9 mouse cellular contexts compared by ENCODE assay signal in genomic region chr11:120612763-120613162, GRCm38 (mm10). TPM values are rescaled to one million over a fixed set of nuclear protein-coding genes. Genes with fewer than 3 reads are reported as not detected.
DNase-seq lines count a peak whose midpoint lies in the region; ATAC-seq and TF ChIP-seq lines count a peak whose summit lies in the region.
"Had no signal": no experiment of that assay in that cellular context is flagged by ENCODE, and none has a peak within 500 bp of the region (broad histone marks: within the 10 kb centered on the region; RNA-seq: fewer than 3 reads in every experiment).

No protein-coding gene starts in this region.

- H3K27me3 ChIP-seq in liver, adult 2 months (ENCODE audit: control insufficient read depth, insufficient read depth, low read length) = no peaks in the 10 kb centered on the region
- H3K27me3 ChIP-seq in neural tube, embryonic 14.5 days (ENCODE audit: control insufficient read depth, insufficient read depth, low read length) = 0 out of 2 replicates have a peak, but pooled peaks cover 3% of the 10 kb centered on the region
- H3K27me3 ChIP-seq: stomach, embryonic 15.5 days had no signal

- ATAC-seq in neural tube, embryonic 14.5 days (ENCODE audit: low read depth) = peak; percentile 24; the same call in 1 of the 2 replicates

- no peak for TF ChIP-seq POLR2A in liver, adult 2 months (IDR thresholded peaks at IDR 0.05; ENCODE audit: extremely low read depth, insufficient read depth, low read length)

- peak overlapping the region; percentile 7 for H3K27ac ChIP-seq in liver, adult 2 months (replicated peaks; ENCODE audit: insufficient read depth, low read depth, low read length)
- no peak overlapping the region for H3K27ac ChIP-seq in neural tube, embryonic 14.5 days (ENCODE audit: low read depth, low read length)
- H3K27ac ChIP-seq: stomach, embryonic 15.5 days had no signal

- H3K36me3 ChIP-seq in liver, adult 2 months (ENCODE audit: control insufficient read depth, insufficient read depth, low read length) = peaks cover 37% of the 10 kb centered on the region
- peaks cover 28% of the 10 kb centered on the region for H3K36me3 ChIP-seq in neural tube, embryonic 14.5 days (ENCODE audit: control insufficient read depth, insufficient read depth, low read length)

- peak overlapping the region; percentile 16; the same call in 1 of the 2 replicates for H3K9ac ChIP-seq in liver, adult 2 months (ENCODE audit: low read depth, low read length)
- no peak overlapping the region for H3K9ac ChIP-seq in neural tube, embryonic 14.5 days (replicated peaks; ENCODE audit: low read depth, low read length)
- H3K9ac ChIP-seq: stomach, embryonic 15.5 days had no signal

- WGBS in liver, adult 2 months = 32% methylated on average over 6 of the region's 6 CpGs
- WGBS in neural tube, embryonic 14.5 days = 51% methylated on average over 6 of the region's 6 CpGs

- peak; percentile 55 to 61 for DNase-seq in right cerebral cortex, adult 2 months (ENCODE audit: low spot score in 2 of 2)
- DNase-seq in right cerebral cortex, postnatal 36 days (ENCODE audit: low spot score in 2 of 2) = no peak
- peak; percentile 45 for DNase-seq in adipocyte (ENCODE audit: low spot score)
- peak; percentile 74 for DNase-seq in embryo, embryonic 10.5 days (ENCODE audit: low spot score)
- peak; percentile 82 to 87 for DNase-seq in heart, postnatal 10 days
- DNase-seq in liver, adult 2 months (ENCODE audit: extremely low read depth, low read depth, low spot score) = peak; percentile 33
- no peak for DNase-seq in c-Kit-positive CD71-positive TER-119-positive erythroid progenitor cells, embryonic 14.5 days (ENCODE audit: low spot score)

- H3K4me3 ChIP-seq in liver, adult 2 months (ENCODE audit: insufficient read depth, low read depth, low read length) = no peak overlapping the region
- H3K4me3 ChIP-seq in neural tube, embryonic 14.5 days (ENCODE audit: low read depth, low read length) = no peak overlapping the region
- H3K4me3 ChIP-seq: stomach, embryonic 15.5 days had no signal

- peak; percentile 91 for TF ChIP-seq CTCF in liver, adult 2 months (IDR thresholded peaks at IDR 0.05; ENCODE audit: low read depth, low read length)

- no peaks in the 10 kb centered on the region for H3K9me3 ChIP-seq in neural tube, embryonic 14.5 days (ENCODE audit: control insufficient read depth, low read length)
- H3K9me3 ChIP-seq: stomach, embryonic 15.5 days had no signal

- peaks cover 21% of the 10 kb centered on the region for H3K79me2 ChIP-seq in liver, adult 2 months (ENCODE audit: control insufficient read depth, insufficient read depth, low read length)

- peaks cover 20% of the 10 kb centered on the region for H3K4me1 ChIP-seq in liver, adult 2 months (ENCODE audit: control insufficient read depth, insufficient read depth, low read length)
- H3K4me1 ChIP-seq in neural tube, embryonic 14.5 days (ENCODE audit: control insufficient read depth, insufficient read depth, low read length) = peaks cover 20% of the 10 kb centered on the region

- H3K4me2 ChIP-seq in neural tube, embryonic 14.5 days (ENCODE audit: low read depth, low read length) = no peak overlapping the region
- H3K4me2 ChIP-seq: stomach, embryonic 15.5 days had no signal

- intact Hi-C loops in heart, postnatal 10 days (cut with DNase I) = loop anchor here (2.0 to 5.0 kb wide), 3 partner anchors 32 to 120 kb away; partner anchors contain the start of genes Arhgdia and Slc25a10

RNA-seq across cellular contexts. Expression of gene Npb, which starts 4.5 kb away (rescaled TPM):
- under 1 TPM; 0.55 to 0.98 TPM for total RNA-seq in heart, postnatal 10 days (2021)
- not detected in 2 replicates for total RNA-seq in liver, adult 2 months (2014; rRNA removed)
- polyA plus RNA-seq in liver, adult 2 months (2012; rRNA removed) = 2.0 and 2.7 TPM in 2 replicates
- polyA plus RNA-seq in neural tube, embryonic 14.5 days (2014; fragmentation: Nextera tagmentation; extraction: Ambion mirVana) = 1.3 TPM in 1 of 2 replicates, not detected in the other

RNA-seq across cellular contexts. Expression of gene Pcyt2, which starts 5.0 kb away (rescaled TPM):
- total RNA-seq in heart, postnatal 10 days (2021) = 10 to 100 TPM; 39.7 to 45.8 TPM
- 494 and 540 TPM in 2 replicates for total RNA-seq in liver, adult 2 months (2014; rRNA removed)
- polyA plus RNA-seq in liver, adult 2 months (2012; rRNA removed) = 1,294 and 1,652 TPM in 2 replicates
- 170 and 187 TPM in 2 replicates for polyA plus RNA-seq in neural tube, embryonic 14.5 days (2014; fragmentation: Nextera tagmentation; extraction: Ambion mirVana)

RNA-seq across cellular contexts. Expression of gene Sirt7, which starts 12.3 kb away (rescaled TPM):
- total RNA-seq in heart, postnatal 10 days (2021) = 10 to 100 TPM; 11.9 to 12.5 TPM
- 31.1 and 36.3 TPM in 2 replicates for total RNA-seq in liver, adult 2 months (2014; rRNA removed)
- 69.7 and 72.1 TPM in 2 replicates for polyA plus RNA-seq in liver, adult 2 months (2012; rRNA removed)
- 42.8 and 48.2 TPM in 2 replicates for polyA plus RNA-seq in neural tube, embryonic 14.5 days (2014; fragmentation: Nextera tagmentation; extraction: Ambion mirVana)

RNA-seq across cellular contexts. Expression of gene Anapc11, which starts 14.5 kb away (rescaled TPM):
- 100 to 1,000 TPM in 1 of 2 experiments, 10 to 100 TPM in 1; 95.1 to 105 TPM for total RNA-seq in heart, postnatal 10 days (2021)
- total RNA-seq in liver, adult 2 months (2014; rRNA removed) = 8.9 and 12.8 TPM in 2 replicates
- polyA plus RNA-seq in liver, adult 2 months (2012; rRNA removed) = 57.0 and 59.4 TPM in 2 replicates
- polyA plus RNA-seq in neural tube, embryonic 14.5 days (2014; fragmentation: Nextera tagmentation; extraction: Ambion mirVana) = 209 and 236 TPM in 2 replicates

RNA-seq across cellular contexts. Expression of gene Alyref, which starts 14.6 kb away (rescaled TPM):
- total RNA-seq in heart, postnatal 10 days (2021) = 10 to 100 TPM; 86.1 to 88.3 TPM
- 33.8 and 34.5 TPM in 2 replicates for total RNA-seq in liver, adult 2 months (2014; rRNA removed)
- 12.6 and 12.9 TPM in 2 replicates for polyA plus RNA-seq in liver, adult 2 months (2012; rRNA removed)
- polyA plus RNA-seq in neural tube, embryonic 14.5 days (2014; fragmentation: Nextera tagmentation; extraction: Ambion mirVana) = 191 and 222 TPM in 2 replicates

Comparison
In these comparisons a context has a peak if more than half of its experiments do, and no peak if none do; other contexts are left out.
1. DNase-seq: peak in right cerebral cortex, adult 2 months (2 of 2), adipocyte (single experiment), embryo, embryonic 10.5 days (single experiment), heart, postnatal 10 days (2 of 2) and liver, adult 2 months (single experiment); none in right cerebral cortex, postnatal 36 days (0 of 2) and c-Kit-positive CD71-positive TER-119-positive erythroid progenitor cells, embryonic 14.5 days (single experiment).
2. RNA of gene Pcyt2, which starts 5.0 kb away (total RNA-seq): 494 to 540 TPM in liver, adult 2 months; 39.7 to 45.8 TPM in heart, postnatal 10 days; every median in the first group is over 10 times any median in the second.